Mouse (Mus musculus): Measurements from ENCODE around the gene Dlg3.

The Dlg3 gene

GRCm38 (mm10) chrX:100767181-100767884 is at the start of gene Dlg3:
Gene Dlg3, plus strand, starts transcription at chrX:100767722.
- DNase-seq (ENCODE audit: extremely low spot score, low spot score) = peak; percentile 52

DNA sequence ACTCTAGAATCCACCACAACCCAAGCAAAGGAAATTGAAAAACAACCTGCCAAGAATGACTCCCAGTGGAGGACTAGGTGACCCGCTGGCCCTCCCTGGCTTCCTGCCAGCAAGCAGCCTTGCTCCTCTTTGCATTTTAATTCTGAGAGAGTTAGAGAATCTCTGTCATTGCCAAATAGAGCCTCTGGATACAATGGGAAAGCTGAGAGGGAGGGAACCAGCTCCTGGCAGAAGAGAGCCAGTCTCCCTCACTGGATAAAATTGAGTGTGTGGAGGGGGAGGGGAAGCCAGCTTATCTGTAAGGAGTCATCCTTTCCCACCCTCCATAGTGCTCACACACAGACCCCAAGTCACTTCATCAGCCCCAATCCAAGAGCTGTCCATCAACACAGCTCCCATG is 38.6 kb upstream of the Dlg3 start:
- DNase-seq (ENCODE audit: extremely low spot score, low spot score) = no peak

- DNase-seq (ENCODE audit: extremely low spot score, low spot score) = peak; percentile 35
Observed at GRCm38 (mm10) chrX:100729665-100730188, 37.8 kb upstream of the Dlg3 start, which contains the start of gene Gdpd2. Gene Gdpd2, plus strand, starts transcription at chrX:100729873.

GRCm38 (mm10) chrX:100730266-100730665 is 37.3 kb upstream of the Dlg3 start:
- DNase-seq (ENCODE audit: extremely low spot score, low spot score) = no peak

- no peak for DNase-seq (ENCODE audit: extremely low spot score, low spot score)
Observed at GRCm38 (mm10) chrX:100734359-100734758, 33.2 kb upstream of the Dlg3 start.

DNA sequence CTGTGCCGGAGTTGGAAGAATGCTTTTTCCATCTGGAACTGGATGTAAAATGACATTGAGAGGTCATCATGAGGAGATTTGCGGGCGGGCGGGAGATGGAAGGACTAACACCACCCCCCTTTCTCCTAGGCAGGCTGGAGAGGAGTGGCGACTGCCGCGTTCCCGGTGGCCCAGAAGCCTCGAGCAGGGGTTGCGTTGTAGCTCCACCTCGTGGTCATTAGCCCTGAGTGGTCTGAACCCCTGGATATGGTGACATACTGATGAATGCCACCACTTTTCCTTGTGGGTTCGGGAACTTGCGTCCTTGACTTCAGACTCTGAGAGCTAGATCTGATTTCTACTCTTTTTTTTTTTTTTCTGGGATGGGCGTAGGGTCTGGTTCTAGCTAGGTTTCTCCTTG is 28.6 kb upstream of the Dlg3 start:
- peak; percentile 26 for DNase-seq (ENCODE audit: extremely low spot score, low spot score)

DNA sequence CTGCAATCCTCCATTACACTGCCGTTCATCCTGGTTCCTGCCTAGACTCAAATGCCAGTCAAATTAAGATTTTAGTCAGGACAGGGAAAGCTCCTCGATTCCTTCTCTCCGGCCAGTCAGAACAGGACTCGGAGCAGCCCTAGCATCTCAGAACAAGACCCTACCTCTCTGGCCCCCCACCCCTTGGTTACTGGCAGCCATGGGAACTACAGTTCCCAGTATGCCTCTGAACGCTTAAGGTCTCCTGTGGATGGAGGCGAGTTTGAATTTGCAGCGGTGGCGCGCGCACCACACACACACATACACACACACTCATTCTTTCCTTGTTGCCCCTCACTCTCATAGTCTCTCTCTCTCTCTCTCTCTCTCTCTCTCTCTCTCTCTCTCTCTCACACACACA is 28.1 kb upstream of the Dlg3 start:
- DNase-seq (ENCODE audit: extremely low spot score, low spot score) = peak; percentile 15

- no peak for DNase-seq (ENCODE audit: extremely low spot score, low spot score)
Observed at GRCm38 (mm10) chrX:100740785-100741184, 26.7 kb upstream of the Dlg3 start.

GRCm38 (mm10) chrX:100741940-100742339 is 25.6 kb upstream of the Dlg3 start:
- DNase-seq (ENCODE audit: extremely low spot score, low spot score) = peak; percentile 64

DNA sequence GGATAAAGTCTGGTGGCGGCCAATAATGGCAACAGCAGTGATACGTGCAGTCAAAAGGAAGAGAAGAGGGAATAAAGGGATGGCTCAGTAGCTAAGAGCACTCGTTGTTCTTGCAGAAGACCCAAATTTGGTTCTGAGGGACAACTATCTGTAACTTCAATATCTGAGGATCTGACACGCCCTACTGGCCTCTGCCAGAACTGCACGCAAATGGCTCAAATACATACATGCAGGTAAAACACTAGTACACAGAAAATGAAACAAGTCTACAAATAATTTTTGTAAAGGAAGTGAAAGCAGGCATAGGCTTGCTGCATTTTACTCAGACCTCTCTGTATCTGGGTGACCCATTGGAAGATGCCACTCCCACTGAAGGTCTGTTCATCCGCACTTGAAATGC is 1.7 kb upstream of the Dlg3 start:
- DNase-seq (ENCODE audit: extremely low spot score, low spot score) = no peak

DNA sequence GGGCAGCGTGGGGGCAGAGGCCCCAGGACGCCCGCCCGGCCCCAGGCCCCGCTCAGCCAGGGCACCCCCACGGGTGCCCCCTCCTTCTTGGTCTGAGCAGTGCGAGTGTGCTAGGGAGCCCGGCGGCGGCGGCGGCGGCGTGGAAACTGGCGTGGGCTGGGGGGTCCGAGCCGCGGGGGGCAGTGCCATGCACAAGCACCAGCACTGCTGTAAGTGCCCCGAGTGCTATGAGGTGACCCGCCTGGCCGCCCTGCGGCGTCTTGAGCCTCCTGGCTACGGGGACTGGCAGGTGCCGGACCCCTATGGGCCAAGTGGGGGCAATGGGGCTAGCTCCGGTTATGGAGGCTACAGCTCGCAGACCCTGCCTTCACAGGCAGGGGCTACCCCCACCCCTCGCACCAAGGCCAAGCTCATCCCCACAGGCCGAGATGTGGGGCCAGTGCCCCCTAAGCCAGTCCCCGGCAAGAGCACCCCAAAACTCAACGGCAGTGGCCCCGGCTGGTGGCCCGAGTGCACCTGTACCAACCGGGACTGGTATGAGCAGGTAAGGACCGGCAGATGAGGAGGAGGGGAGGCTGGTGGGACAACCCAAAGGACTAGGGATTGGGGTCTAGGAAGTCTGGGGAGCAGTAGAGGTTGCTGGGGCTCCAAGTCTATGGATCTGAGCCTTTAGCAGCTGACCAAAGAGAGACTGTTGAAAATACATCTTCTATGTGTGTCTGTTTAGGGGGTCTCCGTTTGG is 534 bp downstream of the Dlg3 start:
- no peak for DNase-seq (ENCODE audit: extremely low spot score, low spot score)

- DNase-seq (ENCODE audit: extremely low spot score, low spot score) = no peak
Observed at GRCm38 (mm10) chrX:100769281-100769680, 1.8 kb downstream of the Dlg3 start.

DNA sequence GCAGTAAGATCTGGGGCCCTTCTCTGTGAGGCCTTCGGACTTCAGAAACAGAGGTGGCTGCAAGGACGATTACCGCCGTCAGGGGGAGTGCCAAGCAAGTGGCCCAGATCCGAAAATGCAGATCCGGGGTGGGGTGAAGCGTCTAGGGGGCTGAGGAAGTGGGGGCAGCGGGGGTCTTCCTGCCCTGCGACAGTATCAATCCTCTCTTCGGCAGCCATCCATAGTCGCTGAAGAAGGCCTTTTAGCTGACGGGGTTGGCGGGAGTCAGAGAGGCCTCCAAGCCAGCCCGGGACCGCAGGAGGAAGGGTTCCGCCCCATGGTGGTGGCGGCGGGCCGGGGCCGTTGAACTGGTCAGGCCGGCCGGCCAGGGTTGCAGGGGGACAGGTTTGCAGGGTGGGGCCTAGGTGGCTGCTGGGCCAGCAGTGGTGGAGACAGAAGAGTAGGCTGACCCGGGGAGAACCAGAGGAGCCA is 6.9 kb downstream of the Dlg3 start:
- DNase-seq (ENCODE audit: extremely low spot score, low spot score) = peak; percentile 56

GRCm38 (mm10) chrX:100775405-100775804 is 7.9 kb downstream of the Dlg3 start:
- no peak for DNase-seq (ENCODE audit: extremely low spot score, low spot score)

DNA sequence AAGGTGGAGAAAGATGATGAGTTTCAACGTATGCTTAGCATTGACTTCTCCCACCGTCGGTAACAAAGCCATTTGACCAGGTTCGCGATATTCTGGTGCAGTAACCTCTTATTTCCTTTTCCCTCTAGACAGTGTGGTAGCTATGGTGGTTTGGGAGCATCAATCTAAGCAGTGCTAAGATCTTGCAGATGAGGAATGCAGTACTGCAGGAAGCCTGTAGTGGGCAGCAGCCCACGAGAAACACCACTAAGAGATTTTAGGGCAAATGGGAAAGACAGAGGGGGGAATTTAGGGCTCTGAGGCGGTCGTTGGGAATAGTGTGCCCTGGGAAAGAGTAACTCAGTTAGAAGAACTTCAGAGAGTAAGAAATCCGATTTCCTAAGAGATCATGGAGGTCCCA is 9.0 kb downstream of the Dlg3 start:
- DNase-seq (ENCODE audit: extremely low spot score, low spot score) = peak; percentile 46

DNA sequence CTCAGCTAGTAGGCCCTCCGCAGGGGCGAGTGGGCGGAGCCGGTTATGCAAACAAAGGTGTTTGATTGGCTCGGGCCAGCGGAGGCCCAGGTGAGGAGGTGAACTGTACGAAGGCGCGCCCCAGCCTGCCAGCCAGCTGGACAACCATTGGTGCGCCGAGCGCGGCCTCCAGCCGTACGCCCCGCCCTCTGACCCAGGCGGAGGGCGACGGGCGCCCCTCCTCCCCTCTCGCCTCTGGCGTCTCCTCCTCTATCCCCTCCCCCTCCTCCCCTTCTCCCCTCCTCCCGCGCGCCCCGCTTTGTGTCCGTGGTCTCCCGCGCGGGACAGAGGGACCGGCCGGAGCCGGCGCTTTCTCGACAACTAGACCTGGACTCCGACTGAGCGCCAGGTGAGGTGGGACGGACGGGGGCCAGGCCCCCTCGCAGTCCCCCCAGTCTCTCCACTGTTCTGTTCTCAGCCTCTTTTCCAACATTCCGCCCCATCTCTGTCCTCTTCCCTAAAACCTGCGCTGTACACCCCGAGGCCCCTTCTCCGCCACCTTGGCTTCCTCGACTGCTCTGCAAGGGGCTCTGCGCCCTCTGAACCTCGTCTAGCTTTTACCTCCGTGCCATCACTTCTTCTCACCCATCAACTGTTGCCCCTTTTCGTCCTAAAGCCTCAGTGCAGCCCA is 9.6 kb downstream of the Dlg3 start:
- peak; percentile 67 for DNase-seq (ENCODE audit: extremely low spot score, low spot score)

DNA sequence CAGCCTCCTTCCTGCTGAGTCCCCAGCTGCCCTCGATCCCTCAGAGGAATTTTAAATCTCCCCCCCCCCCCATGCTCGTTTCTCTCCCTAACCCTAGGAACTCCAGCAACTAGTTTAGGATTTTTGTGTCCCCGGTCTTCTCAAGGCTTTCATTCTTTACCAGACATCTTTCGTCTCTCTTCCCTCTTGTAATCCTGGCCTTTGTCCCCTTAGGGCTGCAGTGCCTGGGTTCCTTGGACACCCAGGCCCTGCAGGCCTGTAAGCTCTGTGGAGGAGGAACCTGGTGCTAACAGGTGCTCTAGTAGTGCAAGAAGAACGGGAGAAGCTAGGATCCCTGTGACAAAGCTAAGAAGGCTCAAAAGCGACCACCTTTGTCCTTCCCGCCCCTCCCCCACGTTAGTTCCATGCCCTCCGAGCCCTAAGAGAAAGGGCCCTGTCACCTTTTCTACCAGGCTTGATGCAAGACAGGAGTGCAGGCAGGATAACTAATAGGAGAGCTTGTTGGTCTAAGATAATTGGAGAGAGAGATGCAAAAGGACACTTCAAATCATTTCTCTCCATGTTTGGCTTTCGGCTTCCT is 10.2 kb downstream of the Dlg3 start:
- peak; percentile 39 for DNase-seq (ENCODE audit: extremely low spot score, low spot score)

- DNase-seq (ENCODE audit: extremely low spot score, low spot score) = no peak
Observed at GRCm38 (mm10) chrX:100778397-100778796, 10.9 kb downstream of the Dlg3 start.

GRCm38 (mm10) chrX:100789322-100789721 is 21.8 kb downstream of the Dlg3 start:
- DNase-seq (ENCODE audit: extremely low spot score, low spot score) = no peak

- DNase-seq (ENCODE audit: extremely low spot score, low spot score) = no peak
Observed at GRCm38 (mm10) chrX:100796041-100796740, 28.7 kb downstream of the Dlg3 start.

DNA sequence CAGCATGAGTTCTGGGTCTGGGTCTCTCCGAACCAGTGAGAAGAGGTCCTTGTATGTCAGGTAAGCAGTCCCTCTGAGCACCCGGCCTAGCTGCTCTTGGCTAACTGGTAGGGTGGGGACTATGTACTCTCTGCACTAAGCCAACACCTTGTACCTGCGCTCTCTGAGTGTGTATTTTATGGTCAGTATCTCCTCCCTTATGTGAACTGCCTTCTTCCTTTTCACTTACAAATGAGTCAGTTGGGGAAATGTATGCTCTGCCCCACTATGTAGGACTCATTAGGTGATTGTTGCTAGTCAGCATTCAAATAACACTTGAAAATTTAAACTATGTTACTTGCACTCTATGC is 29.2 kb downstream of the Dlg3 start:
- no peak for DNase-seq (ENCODE audit: extremely low spot score, low spot score)

Data from neural tube, embryonic 10.5 days (tissue).